Mouse (Mus musculus) left cerebral cortex, adult 2 months (tissue): Measurements from ENCODE around the gene Serpina3b. TPM values are rescaled to one million over a fixed set of nuclear protein-coding genes. Genes with fewer than 3 reads are reported as not detected.

Source experiments
- DNase-seq, 2 experiments: peaks; one replicate each; pipeline ENCODE4 v3.0.0; 2021 to 2022; ENCODE audit warnings: low spot score in 2 of 2, mixed read lengths in 1 of 2; ENCODE audit errors: extremely low spot score in 1 of 2
- H3K27ac ChIP-seq: fragments of 200-600 bp; 2 replicates; pipeline ENCODE4 v1.8.1; 2022
- H3K4me3 ChIP-seq: fragments of 200-600 bp; 2 replicates; pipeline ENCODE4 v1.8.1; 2022
- CTCF ChIP-seq: fragments of 200-600 bp; IDR thresholded peaks from 2 replicates; pipeline ENCODE4 v1.8.1; 2022; ENCODE audit warnings: antibody characterized with exemption, mild to moderate bottlenecking, moderate library complexity
- intact Hi-C: fragments of 180-260 bp; cut with DNase I; formaldehyde crosslinking; loops from one replicate; pipeline ENCODE4 v1.15.1; 2025
- total RNA-seq, 2 experiments: library from RNA; stranded (reverse); gene quantifications; 2 replicates each; pipeline ENCODE4 v1.2.3; 2021

Gene Serpina3b
- total RNA-seq, 2 experiments from 2014 or later = not detected

- no peak overlapping the region for H3K4me3 ChIP-seq
- no peak for TF ChIP-seq CTCF
- no peak for DNase-seq
- no peak overlapping the region for H3K27ac ChIP-seq
- intact Hi-C loops = no loop called here
These were observed 3.2 kb downstream of the Serpina3b start for GRCm38 (mm10) chr12:104131041-104131440.

DNA sequence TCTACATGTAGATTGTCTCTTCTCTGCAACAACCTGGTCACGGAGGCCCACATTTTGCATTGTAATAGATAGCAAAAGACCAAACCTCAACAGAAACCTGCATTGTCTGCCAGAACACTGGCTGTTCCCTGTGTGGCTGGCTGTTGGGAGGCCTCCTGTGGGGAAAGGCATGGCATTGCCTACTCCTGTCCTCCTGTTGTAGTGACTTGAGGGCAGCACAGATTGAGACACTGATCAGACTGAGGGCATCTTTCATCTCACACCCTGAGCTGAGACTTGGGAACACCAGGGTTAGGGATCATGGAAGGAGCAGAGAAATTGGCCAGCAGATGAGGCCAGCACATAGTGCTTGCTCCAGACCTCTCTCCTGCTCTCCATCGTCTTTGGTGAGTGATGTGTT, 10.4 kb downstream of the Serpina3b start:
- no peak for TF ChIP-seq CTCF
- Histone ChIP-seq H3K4me3 (no peak overlapping the region), H3K27ac (no peak overlapping the region)
- intact Hi-C loops = no loop called here
- no peak for DNase-seq

DNA sequence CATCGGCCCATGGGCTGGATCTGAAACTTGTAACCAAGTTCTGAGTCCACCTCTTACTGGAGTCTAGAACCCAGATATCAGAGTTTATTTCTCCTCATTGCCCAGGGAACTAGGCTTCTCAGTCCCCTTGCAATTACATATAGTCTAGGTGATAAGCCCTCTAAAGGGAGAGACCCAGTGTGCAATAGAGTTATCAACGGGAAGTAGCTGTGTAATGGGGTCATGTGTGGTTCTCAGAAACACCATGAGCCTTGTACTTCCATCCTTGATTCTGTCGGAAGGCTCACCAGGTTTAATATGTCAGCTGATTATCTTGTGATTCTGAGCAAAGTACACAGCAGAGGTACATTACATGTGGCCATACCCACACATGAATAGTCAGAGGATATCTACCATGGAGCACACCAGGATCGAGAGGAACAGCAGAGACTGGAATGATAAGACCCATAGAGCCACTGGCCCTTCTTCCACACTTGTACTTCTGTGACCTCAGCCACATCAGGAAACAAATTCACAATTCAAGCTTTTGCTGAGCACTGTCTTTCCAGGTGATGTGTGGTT, 12.8 kb downstream of the Serpina3b start:
- intact Hi-C loops = no loop called here
- TF ChIP-seq CTCF = no peak
- Histone ChIP-seq H3K4me3 (no peak overlapping the region), H3K27ac (no peak overlapping the region)
- DNase-seq = no peak

DNA sequence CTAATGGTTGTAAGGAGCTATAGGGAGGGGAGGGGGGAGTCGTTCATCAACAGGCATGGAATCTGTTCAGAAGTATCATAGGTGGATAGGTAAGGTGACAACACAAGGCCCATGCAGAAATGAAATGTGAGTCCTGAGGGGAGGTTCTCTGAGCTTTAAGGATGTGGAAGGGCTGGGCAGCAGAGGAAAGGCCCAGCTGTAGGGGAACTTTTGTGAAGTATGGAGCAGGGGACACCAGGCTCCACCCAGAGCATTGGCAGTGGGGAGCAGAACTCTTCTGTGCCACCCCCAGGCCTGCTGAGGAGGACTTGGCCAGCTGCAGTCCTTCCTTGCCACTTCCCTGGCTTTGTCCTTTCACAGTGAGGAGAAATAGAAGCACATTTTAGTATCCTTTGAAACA, 13.7 kb downstream of the Serpina3b start:
- intact Hi-C loops = no loop called here
- no peak for DNase-seq
- no peak overlapping the region for H3K4me3 ChIP-seq
- no peak overlapping the region for H3K27ac ChIP-seq
- no peak for TF ChIP-seq CTCF

DNA sequence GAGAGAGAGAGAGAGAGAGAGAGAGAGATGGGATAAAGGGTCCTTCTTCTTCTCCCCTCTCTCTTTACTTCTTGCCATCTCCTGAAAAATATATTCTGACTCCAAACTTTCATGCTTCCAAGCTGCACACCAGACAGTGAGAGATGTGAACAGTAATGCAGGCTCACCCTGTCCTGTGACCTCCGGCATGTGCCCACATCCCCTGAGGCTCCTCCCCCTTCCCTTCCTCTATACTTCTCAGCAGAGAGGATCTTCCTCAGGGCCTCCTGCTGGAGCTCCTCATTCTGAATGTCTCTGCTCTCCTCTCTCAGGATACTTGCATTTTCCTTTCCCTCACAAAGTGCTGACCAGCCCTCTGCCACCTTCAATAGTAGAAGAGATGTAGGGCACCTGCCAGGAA, 14.6 kb downstream of the Serpina3b start:
- TF ChIP-seq CTCF = no peak
- intact Hi-C loops = no loop called here

GRCm38 (mm10) chr12:104143286-104143685, 15.5 kb downstream of the Serpina3b start:
- H3K4me3 ChIP-seq = no peak overlapping the region
- no peak for TF ChIP-seq CTCF
- intact Hi-C loops = no loop called here
- no peak for DNase-seq
- H3K27ac ChIP-seq = no peak overlapping the region

More for the DNA sequence above, 14.6 kb downstream of the Serpina3b start:
- no peak for DNase-seq
- no peak overlapping the region for H3K27ac ChIP-seq
- H3K4me3 ChIP-seq = no peak overlapping the region

GRCm38 (mm10) chr12:104145571-104145970, 17.8 kb downstream of the Serpina3b start:
- no peak overlapping the region for H3K27ac ChIP-seq
- no peak overlapping the region for H3K4me3 ChIP-seq
- no peak for DNase-seq
- TF ChIP-seq CTCF = no peak
- intact Hi-C loops = no loop called here

DNA sequence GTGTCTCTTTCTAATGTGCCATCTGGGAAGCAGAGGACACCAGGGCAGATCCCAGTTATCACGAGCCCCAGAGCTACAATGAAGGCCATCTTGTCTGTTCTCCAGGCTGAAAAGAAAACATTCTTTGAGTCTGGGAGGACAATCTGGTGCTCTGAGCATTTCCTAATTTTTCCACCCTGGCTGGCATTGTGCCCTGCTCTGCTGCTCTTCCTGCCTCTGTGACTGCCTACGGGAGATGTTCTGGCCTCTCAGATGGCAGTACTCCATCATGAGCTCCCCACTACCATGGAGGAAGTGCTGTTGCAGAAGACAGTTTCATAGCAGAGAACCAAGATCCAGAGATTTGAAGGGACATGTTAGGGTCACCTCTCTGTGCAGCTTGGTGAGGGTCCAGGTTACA, 24.2 kb downstream of the Serpina3b start:
- no peak for TF ChIP-seq CTCF
- intact Hi-C loops = no loop called here
- DNase-seq = no peak

GRCm38 (mm10) chr12:104153041-104153645, 25.3 kb downstream of the Serpina3b start:
- DNase-seq = no peak
- Histone ChIP-seq H3K27ac (no peak overlapping the region), H3K4me3 (no peak overlapping the region)
- intact Hi-C loops = no loop called here
- no peak for TF ChIP-seq CTCF

More for the DNA sequence above, 24.2 kb downstream of the Serpina3b start:
- Histone ChIP-seq H3K27ac (no peak overlapping the region), H3K4me3 (no peak overlapping the region)

- no peak for DNase-seq
- Histone ChIP-seq H3K27ac (no peak within 1 kb of the TSS), H3K4me3 (no peak within 1 kb of the TSS)
- TF ChIP-seq CTCF = no peak
- intact Hi-C loops = no loop called here
These were observed 25.9 kb downstream of the Serpina3b start, which contains the start of gene Serpina3c for GRCm38 (mm10) chr12:104153656-104154055. Gene Serpina3c (minus strand): TSS chr12:104153870.

DNA sequence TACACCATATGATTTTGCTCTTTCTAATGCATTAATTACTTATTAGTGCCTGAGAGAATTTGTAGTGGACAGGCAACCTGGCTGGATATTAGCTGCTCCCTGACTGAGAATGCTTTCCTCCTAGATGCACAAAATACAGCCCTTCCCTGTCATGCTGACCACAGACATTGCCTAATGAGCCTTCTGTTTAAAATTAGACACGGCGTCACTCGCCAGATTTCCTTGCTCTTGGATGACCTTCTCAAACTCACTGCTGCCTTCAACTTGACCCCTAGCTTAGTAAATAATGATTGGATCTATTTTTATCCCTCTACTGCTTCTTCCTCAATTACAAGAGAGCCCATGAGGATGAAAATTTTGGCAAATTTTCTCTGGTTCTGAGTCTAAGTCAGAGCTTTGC, 47.0 kb downstream of the Serpina3b start:
- Histone ChIP-seq H3K27ac (no peak overlapping the region), H3K4me3 (no peak overlapping the region)
- no peak for DNase-seq
- intact Hi-C loops = no loop called here
- TF ChIP-seq CTCF = no peak

DNA sequence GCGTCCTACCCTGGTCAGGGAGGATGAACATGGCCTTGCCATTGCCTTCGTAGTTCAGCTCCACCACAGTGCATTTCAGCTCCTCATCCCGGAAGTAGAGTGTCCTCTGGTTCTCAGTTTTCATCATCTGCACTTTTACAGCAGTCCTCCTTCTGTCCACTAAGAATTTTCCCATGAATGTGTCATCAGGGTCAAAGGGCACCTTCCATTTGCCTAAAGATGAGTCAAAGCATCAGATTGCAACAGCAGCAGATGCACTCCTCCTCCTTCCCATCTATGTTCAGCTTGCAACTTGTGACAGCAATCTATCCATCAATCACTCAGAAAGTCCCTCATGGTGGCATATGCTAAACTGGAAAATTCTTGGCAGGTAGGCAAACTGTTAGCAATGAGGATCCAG, 47.8 kb downstream of the Serpina3b start:
- Histone ChIP-seq H3K4me3 (no peak overlapping the region), H3K27ac (no peak overlapping the region)
- no peak for TF ChIP-seq CTCF
- intact Hi-C loops = no loop called here
- no peak for DNase-seq

DNA sequence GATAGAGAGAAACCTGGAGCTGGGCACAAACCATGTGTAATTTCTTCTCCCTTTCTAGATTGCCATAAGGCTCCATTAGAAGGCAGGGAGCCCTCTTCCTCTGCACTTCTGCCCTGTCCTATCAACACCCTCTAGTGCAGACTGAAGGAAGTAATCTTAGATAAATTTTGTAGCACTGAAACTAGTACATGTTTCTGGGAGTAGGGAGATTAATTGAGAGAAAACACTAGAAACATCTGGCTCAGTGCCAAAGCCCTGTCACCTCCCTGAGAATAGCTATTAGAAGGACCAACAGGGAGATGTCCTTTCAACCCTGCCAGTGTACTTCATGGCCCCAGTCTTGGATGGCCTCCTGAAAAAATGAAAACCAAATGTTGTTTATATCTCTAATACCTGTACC, 50.8 kb downstream of the Serpina3b start:
- intact Hi-C loops = no loop called here
- no peak for DNase-seq
- Histone ChIP-seq H3K27ac (no peak overlapping the region), H3K4me3 (no peak overlapping the region)
- TF ChIP-seq CTCF = no peak
